Mouse (Mus musculus) brown adipose tissue, adult 24 weeks (tissue): ENCODE results near the gene Usp43. TPM values are rescaled to one million over a fixed set of nuclear protein-coding genes. Genes with fewer than 3 reads are reported as not detected.

Source experiments
- H3K27ac ChIP-seq: fragments of 200-500 bp; replicated peaks from 2 replicates; pipeline ENCODE4 v1.5.1; 2012; ENCODE audit warnings: low read depth, mild to moderate bottlenecking, low read length
- H3K4me1 ChIP-seq: fragments of 200-500 bp; 2 replicates; pipeline ENCODE4 v1.6.1; 2012; ENCODE audit warnings: low read length, mixed read lengths; ENCODE audit not compliant: control insufficient read depth, insufficient read depth, insufficient read length
- H3K4me3 ChIP-seq: fragments of 200-500 bp; 2 replicates; pipeline ENCODE4 v1.5.1; 2012; ENCODE audit warnings: low read depth, mild to moderate bottlenecking, low read length, moderate library complexity; ENCODE audit not compliant: insufficient read depth
- polyA plus RNA-seq: library from polyadenylated mRNA; stranded (reverse); fragments of >200 nt; gene quantifications from 2 replicates; pipeline ENCODE4 v1.2.4, GENCODE M21; 2012; ENCODE audit not compliant: missing spikeins, insufficient read depth, insufficient read length

Gene Usp43
- polyA plus RNA-seq, 1 experiment: 0.32 TPM

GRCm38 (mm10) chr11:67921091-67921826 lies 694 bp downstream of the Usp43 start:
- H3K4me3 ChIP-seq: peak overlapping the region; percentile 68
- H3K4me1 ChIP-seq: peaks cover 2% of the 10 kb centered on the region; the same call in 1 of the 2 replicates
- H3K27ac ChIP-seq: peak overlapping the region; percentile 46

GRCm38 (mm10) chr11:67920226-67920960 lies 1.6 kb downstream of the Usp43 start:
- peak overlapping the region; percentile 13; the same call in 1 of the 2 replicates for H3K4me3 ChIP-seq
- H3K4me1 ChIP-seq: peaks cover 2% of the 10 kb centered on the region; the same call in 1 of the 2 replicates
- H3K27ac ChIP-seq: no peak overlapping the region; the same call in 1 of the 2 replicates

- Histone ChIP-seq H3K27ac (no peak overlapping the region), H3K4me1 (peaks cover 5% of the 10 kb centered on the region; the same call in 1 of the 2 replicates), H3K4me3 (no peak overlapping the region)
These were observed 2.4 kb downstream of the Usp43 start for GRCm38 (mm10) chr11:67919593-67919992.

GRCm38 (mm10) chr11:67917126-67917525 lies 4.8 kb downstream of the Usp43 start:
- H3K4me3 ChIP-seq: no peak overlapping the region

GRCm38 (mm10) chr11:67911074-67911473 lies 10.9 kb downstream of the Usp43 start:
- Histone ChIP-seq H3K4me3 (no peak overlapping the region), H3K4me1 (peaks cover 6% of the 10 kb centered on the region; the same call in 1 of the 2 replicates), H3K27ac (no peak overlapping the region)

More at GRCm38 (mm10) chr11:67917126-67917525, 4.8 kb downstream of the Usp43 start:
- Histone ChIP-seq H3K27ac (peak overlapping the region; percentile 79), H3K4me1 (peaks cover 8% of the 10 kb centered on the region; the same call in 1 of the 2 replicates)

- H3K4me3 ChIP-seq: no peak overlapping the region
- no peaks in the 10 kb centered on the region for H3K4me1 ChIP-seq
- H3K27ac ChIP-seq: no peak overlapping the region
These were observed 18.2 kb downstream of the Usp43 start for GRCm38 (mm10) chr11:67903756-67904155.

GRCm38 (mm10) chr11:67897064-67897560 lies 24.8 kb downstream of the Usp43 start:
- Histone ChIP-seq H3K4me3 (no peak overlapping the region), H3K4me1 (no peaks in the 10 kb centered on the region), H3K27ac (no peak overlapping the region)

GRCm38 (mm10) chr11:67895641-67896040 lies 26.3 kb downstream of the Usp43 start:
- Histone ChIP-seq H3K4me3 (no peak overlapping the region), H3K4me1 (no peaks in the 10 kb centered on the region), H3K27ac (no peak overlapping the region)

- H3K27ac ChIP-seq: no peak overlapping the region
- no peak overlapping the region for H3K4me3 ChIP-seq
- no peaks in the 10 kb centered on the region for H3K4me1 ChIP-seq
These were observed 33.4 kb downstream of the Usp43 start for GRCm38 (mm10) chr11:67888521-67888920.

GRCm38 (mm10) chr11:67885921-67886320 lies 36.0 kb downstream of the Usp43 start:
- no peaks in the 10 kb centered on the region for H3K4me1 ChIP-seq
- H3K4me3 ChIP-seq: no peak overlapping the region
- H3K27ac ChIP-seq: no peak overlapping the region

GRCm38 (mm10) chr11:67865521-67866197 lies 56.3 kb downstream of the Usp43 start:
- H3K4me1 ChIP-seq: no peaks in the 10 kb centered on the region; the same call in 1 of the 2 replicates
- no peak overlapping the region for H3K27ac ChIP-seq

GRCm38 (mm10) chr11:67865100-67865499 lies 56.9 kb downstream of the Usp43 start:
- Histone ChIP-seq H3K4me3 (no peak overlapping the region), H3K27ac (no peak overlapping the region), H3K4me1 (no peaks in the 10 kb centered on the region; the same call in 1 of the 2 replicates)

More at GRCm38 (mm10) chr11:67865521-67866197, 56.3 kb downstream of the Usp43 start:
- H3K4me3 ChIP-seq: no peak overlapping the region

GRCm38 (mm10) chr11:67861399-67861838 lies 60.5 kb downstream of the Usp43 start:
- Histone ChIP-seq H3K4me1 (no peaks in the 10 kb centered on the region; the same call in 1 of the 2 replicates), H3K27ac (peak overlapping the region; percentile 22), H3K4me3 (no peak overlapping the region)

- Histone ChIP-seq H3K4me3 (no peak overlapping the region), H3K4me1 (no peaks in the 10 kb centered on the region; the same call in 1 of the 2 replicates), H3K27ac (peak overlapping the region; percentile 22; the same call in 1 of the 2 replicates)
These were observed 61.1 kb downstream of the Usp43 start for GRCm38 (mm10) chr11:67860743-67861398.
